Mouse (Mus musculus) left cerebral cortex, adult 11 months (tissue): ENCODE measurements around the gene Atg101.

Source experiments
- DNase-seq: peaks from one replicate; pipeline ENCODE4 v3.0.0; 2022; ENCODE audit warnings: low spot score

Atg101 gene

GRCm38 (mm10) chr15:101283183-101283910, 725 bp upstream of the Atg101 start:
- no peak for DNase-seq

- no peak for DNase-seq
Measured at GRCm38 (mm10) chr15:101286129-101286770, 2.2 kb downstream of the Atg101 start.

GRCm38 (mm10) chr15:101287361-101287760, 3.3 kb downstream of the Atg101 start:
- DNase-seq = no peak

GRCm38 (mm10) chr15:101290354-101290753, 6.3 kb downstream of the Atg101 start:
- no peak for DNase-seq

GRCm38 (mm10) chr15:101292012-101292411, 7.9 kb downstream of the Atg101 start:
- DNase-seq = no peak

GRCm38 (mm10) chr15:101293025-101293621, 9.1 kb downstream of the Atg101 start, which contains the start of gene 6030408B16Rik:
6030408B16Rik (plus strand) TSS chr15:101293212.
- no peak for DNase-seq

GRCm38 (mm10) chr15:101294028-101294894, 10.2 kb downstream of the Atg101 start:
- no peak for DNase-seq

GRCm38 (mm10) chr15:101295106-101295505, 11.0 kb downstream of the Atg101 start:
- no peak for DNase-seq

- DNase-seq = no peak
Measured at GRCm38 (mm10) chr15:101295616-101296015, 11.5 kb downstream of the Atg101 start.

- DNase-seq = no peak
Measured at GRCm38 (mm10) chr15:101296091-101296490, 12.0 kb downstream of the Atg101 start.

GRCm38 (mm10) chr15:101297988-101298387, 13.9 kb downstream of the Atg101 start:
- DNase-seq = no peak

- DNase-seq = no peak
Measured at GRCm38 (mm10) chr15:101298550-101298949, 14.5 kb downstream of the Atg101 start.

- no peak for DNase-seq
Measured at GRCm38 (mm10) chr15:101299480-101299960, 15.4 kb downstream of the Atg101 start.

GRCm38 (mm10) chr15:101300128-101300527, 16.1 kb downstream of the Atg101 start:
- no peak for DNase-seq

GRCm38 (mm10) chr15:101302201-101302600, 18.1 kb downstream of the Atg101 start:
- no peak for DNase-seq

GRCm38 (mm10) chr15:101303830-101304229, 19.8 kb downstream of the Atg101 start:
- DNase-seq = no peak

- no peak for DNase-seq
Measured at GRCm38 (mm10) chr15:101306459-101306858, 22.4 kb downstream of the Atg101 start.

- no peak for DNase-seq
Measured at GRCm38 (mm10) chr15:101308440-101309348, 24.6 kb downstream of the Atg101 start.

- no peak for DNase-seq
Measured at GRCm38 (mm10) chr15:101309493-101309892, 25.4 kb downstream of the Atg101 start.

- no peak for DNase-seq
Measured at GRCm38 (mm10) chr15:101311087-101311770, 27.2 kb downstream of the Atg101 start.
